ENCODE assay signal across 11 mouse cellular contexts in the genomic region with DNA sequence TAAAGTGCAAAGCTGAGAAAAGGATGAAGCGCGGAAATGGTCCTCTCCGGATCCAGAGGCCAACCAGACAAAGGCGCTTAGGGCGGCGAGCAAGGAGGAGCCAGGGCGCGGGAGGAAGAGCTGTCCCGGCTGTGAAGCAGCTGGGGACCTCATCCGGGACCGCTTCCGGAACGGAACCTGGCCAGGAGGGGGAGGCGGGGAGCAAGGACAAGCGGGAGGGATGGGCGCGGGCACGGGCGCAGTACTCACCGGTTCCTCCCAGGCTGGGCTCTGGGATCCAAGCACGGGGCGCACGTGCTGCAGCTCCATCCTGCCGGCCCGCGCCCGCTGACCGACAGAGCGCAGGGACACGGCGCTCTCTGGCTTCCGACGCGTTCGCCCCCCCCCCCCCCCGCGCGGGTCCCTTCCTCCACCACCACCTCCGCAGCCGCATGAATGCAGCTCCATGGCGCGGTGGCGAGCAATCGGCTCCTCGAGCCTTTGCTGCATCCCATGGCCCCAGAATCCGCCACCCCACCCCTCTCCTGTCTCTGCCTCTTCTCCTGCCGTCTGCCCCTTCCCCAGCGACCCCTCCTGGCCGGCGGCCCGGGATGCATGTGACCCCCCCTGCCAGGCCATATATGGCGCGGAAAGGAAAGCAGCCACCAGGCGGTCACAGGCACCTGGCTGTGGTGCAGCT. TPM values are rescaled to one million over a fixed set of nuclear protein-coding genes. Genes with fewer than 3 reads are reported as not detected.
DNase-seq lines count a peak whose midpoint lies in the region; ATAC-seq and TF ChIP-seq lines count a peak whose summit lies in the region.
"Not testable (repeated sequence)": the region's sequence is repeated elsewhere in the genome, so short reads cannot be mapped to it uniquely, and the experiment has no call there.
"Had no signal": no experiment of that assay in that cellular context is flagged by ENCODE, and none has a peak within 500 bp of the region (broad histone marks: within the 10 kb centered on the region; RNA-seq: fewer than 3 reads in every experiment).

No protein-coding gene starts in this region.

- intact Hi-C loops in left cerebral cortex, postnatal 4 days (cut with DNase I): not testable (repeated sequence)

- 0% methylated on average over 13 of the region's 54 CpGs for WGBS in forebrain, embryonic 10.5 days
- 0% methylated on average over 11 of the region's 54 CpGs for WGBS in heart, embryonic 13.5 days
- WGBS in intestine, postnatal 0 days: 0% methylated on average over 7 of the region's 54 CpGs
- WGBS in midbrain, embryonic 10.5 days: 0% methylated on average over 13 of the region's 54 CpGs

- H3K36me3 ChIP-seq in forebrain, embryonic 10.5 days (replicated peaks); heart, embryonic 13.5 days; intestine, postnatal 0 days (ENCODE audit: control insufficient read depth, insufficient read depth); midbrain, embryonic 10.5 days: not testable (repeated sequence)

- H3K4me1 ChIP-seq in forebrain, embryonic 10.5 days; heart, embryonic 13.5 days; intestine, postnatal 0 days (replicated peaks; ENCODE audit: control insufficient read depth, insufficient read depth, low read length); midbrain, embryonic 10.5 days: not testable (repeated sequence)

- DNase-seq in brain, adult 2 months (ENCODE audit: low read depth, low spot score): peak; percentile 22
- peak; percentile 45 for DNase-seq in forebrain, embryonic 10.5 days (ENCODE audit: extremely low spot score, low spot score)
- peak; percentile 9 for DNase-seq in left cerebral cortex, postnatal 4 days
- DNase-seq in midbrain, embryonic 10.5 days (ENCODE audit: low spot score): peak; percentile 61
- peak; percentile 3 for DNase-seq in right cerebral cortex, postnatal 25 days
- DNase-seq in urinary bladder, postnatal 14 days (ENCODE audit: low spot score): peak; percentile 1

- H3K27me3 ChIP-seq in forebrain, embryonic 10.5 days (ENCODE audit: poor library complexity, severe bottlenecking); heart, embryonic 13.5 days (replicated peaks); intestine, postnatal 0 days (replicated peaks; ENCODE audit: control insufficient read depth, insufficient read depth, low read length); midbrain, embryonic 10.5 days (ENCODE audit: low read depth, poor library complexity, severe bottlenecking): not testable (repeated sequence)

- peak overlapping the region; percentile 64 for H3K4me2 ChIP-seq in heart, embryonic 13.5 days
- H3K4me2 ChIP-seq in intestine, postnatal 0 days (replicated peaks; ENCODE audit: low read depth): peak overlapping the region; percentile 63

- TF ChIP-seq CTCF in intestine, postnatal 0 days (IDR thresholded peaks at IDR 0.05; ENCODE audit: low read depth): not testable (repeated sequence)

- not testable (repeated sequence) for ATAC-seq in heart, embryonic 13.5 days (ENCODE audit: extremely low read depth, insufficient number of reproducible peaks, low FRiP score, low TSS enrichment); intestine, postnatal 0 days

- not testable (repeated sequence) for H3K9me3 ChIP-seq in forebrain, embryonic 10.5 days; heart, embryonic 13.5 days; intestine, postnatal 0 days (ENCODE audit: control insufficient read depth); midbrain, embryonic 10.5 days (replicated peaks)

- H3K9ac ChIP-seq in heart, embryonic 13.5 days: peak overlapping the region; percentile 83
- H3K9ac ChIP-seq in intestine, postnatal 0 days (ENCODE audit: low read depth, low read length): not testable (repeated sequence)

- peak overlapping the region; percentile 57 for H3K4me3 ChIP-seq in forebrain, embryonic 10.5 days
- H3K4me3 ChIP-seq in heart, embryonic 13.5 days: peak overlapping the region; percentile 56
- peak overlapping the region; percentile 25 for H3K4me3 ChIP-seq in intestine, postnatal 0 days (ENCODE audit: low read depth, low read length)
- H3K4me3 ChIP-seq in midbrain, embryonic 10.5 days: peak overlapping the region; percentile 59

- peak overlapping the region; percentile 92 for H3K27ac ChIP-seq in forebrain, embryonic 10.5 days
- peak overlapping the region; percentile 78 for H3K27ac ChIP-seq in heart, embryonic 13.5 days (replicated peaks)
- H3K27ac ChIP-seq in intestine, postnatal 0 days (ENCODE audit: low read depth, low read length): not testable (repeated sequence)
- peak overlapping the region; percentile 92 for H3K27ac ChIP-seq in midbrain, embryonic 10.5 days (replicated peaks)

RNA-seq across cellular contexts. Expression of gene Gm3696, which starts 4.8 kb away (rescaled TPM):
- 1.1 and 1.4 TPM in 2 replicates for polyA plus RNA-seq in forebrain, embryonic 10.5 days (2016; fragmentation: Nextera tagmentation; extraction: Ambion mirVana)
- polyA plus RNA-seq in heart, embryonic 13.5 days (2015; fragmentation: Nextera tagmentation; extraction: Ambion mirVana): 0.71 and 1.2 TPM in 2 replicates
- polyA plus RNA-seq in intestine, postnatal 0 days (2015; fragmentation: Nextera tagmentation; extraction: Ambion mirVana): 0.30 and 0.44 TPM in 2 replicates
- 1 to 10 TPM; 6.7 TPM for total RNA-seq in left cerebral cortex, postnatal 4 days (2021)
- 1.4 and 2.4 TPM in 2 replicates for polyA plus RNA-seq in midbrain, embryonic 10.5 days (2016; fragmentation: Nextera tagmentation; extraction: Ambion mirVana)
- total RNA-seq: hematopoietic stem cell, adult 5-6 weeks had no signal
- polyA plus RNA-seq: macrophage had no signal

RNA-seq across cellular contexts. Expression of gene Gm6676, which starts 19.9 kb away (rescaled TPM):
- not detected in 2 replicates for polyA plus RNA-seq in forebrain, embryonic 10.5 days (2016; fragmentation: Nextera tagmentation; extraction: Ambion mirVana)
- polyA plus RNA-seq in heart, embryonic 13.5 days (2015; fragmentation: Nextera tagmentation; extraction: Ambion mirVana): not detected in 2 replicates
- polyA plus RNA-seq in intestine, postnatal 0 days (2015; fragmentation: Nextera tagmentation; extraction: Ambion mirVana): not detected in 2 replicates
- not detected for total RNA-seq in left cerebral cortex, postnatal 4 days (2021)
- polyA plus RNA-seq in midbrain, embryonic 10.5 days (2016; fragmentation: Nextera tagmentation; extraction: Ambion mirVana): not detected in 2 replicates
- total RNA-seq: hematopoietic stem cell, adult 5-6 weeks had no signal
- polyA plus RNA-seq: macrophage, Patski had no signal

Comparison
In these comparisons a context has a peak if more than half of its experiments do, and no peak if none do; other contexts are left out.
1. DNase-seq: peak in every context shown above with its lines; median percentile 61 in midbrain, embryonic 10.5 days; 45 in forebrain, embryonic 10.5 days; 22 in brain, adult 2 months; 9 in left cerebral cortex, postnatal 4 days; 3 in right cerebral cortex, postnatal 25 days; 1 in urinary bladder, postnatal 14 days.